Mouse (Mus musculus) 3T3-L1 (cell line): ENCODE measurements around the gene Mettl7a2.
"Not testable (repeated sequence)": the region's sequence is repeated elsewhere in the genome, so short reads cannot be mapped to it uniquely, and the experiment has no call there.

Experiments
- DNase-seq: peaks from one replicate; pipeline ENCODE4 v3.0.0-alpha.2; 2015; ENCODE audit warnings: low read depth, low spot score

The Mettl7a2 gene

GRCm38 (mm10) chr15:100352711-100353250 is at the start of gene Mettl7a2, which contains the start of gene Methig1:
Gene Mettl7a2 (plus strand): TSS chr15:100353200.
Gene Methig1 (plus strand): TSS chr15:100353149.
- DNase-seq, result no peak

- DNase-seq, result no peak
These were observed 49.5 kb upstream of the Mettl7a2 start for GRCm38 (mm10) chr15:100303428-100304018.

- peak; percentile 80 for DNase-seq
These were observed 48.7 kb upstream of the Mettl7a2 start, which contains the start of gene Mettl7a1 for GRCm38 (mm10) chr15:100304019-100304991. Gene Mettl7a1 (plus strand): TSS chr15:100304140.

GRCm38 (mm10) chr15:100306201-100306600 is 46.8 kb upstream of the Mettl7a2 start:
- no peak for DNase-seq

- DNase-seq, result peak; percentile 69
These were observed 45.4 kb upstream of the Mettl7a2 start for GRCm38 (mm10) chr15:100307438-100308096.

GRCm38 (mm10) chr15:100312346-100312745 is 40.7 kb upstream of the Mettl7a2 start:
- peak; percentile 44 for DNase-seq

- DNase-seq, result no peak
These were observed 38.4 kb upstream of the Mettl7a2 start for GRCm38 (mm10) chr15:100314448-100315145.

- not testable (repeated sequence) for DNase-seq
These were observed 34.9 kb upstream of the Mettl7a2 start for GRCm38 (mm10) chr15:100318014-100318671.

- DNase-seq, result no peak
These were observed 33.1 kb upstream of the Mettl7a2 start for GRCm38 (mm10) chr15:100319884-100320283.

GRCm38 (mm10) chr15:100320295-100320905 is 32.6 kb upstream of the Mettl7a2 start:
- DNase-seq, result peak; percentile 32

GRCm38 (mm10) chr15:100321134-100321533 is 31.9 kb upstream of the Mettl7a2 start:
- no peak for DNase-seq

GRCm38 (mm10) chr15:100324021-100324591 is 28.9 kb upstream of the Mettl7a2 start:
- DNase-seq, result no peak

- no peak for DNase-seq
These were observed 27.8 kb upstream of the Mettl7a2 start for GRCm38 (mm10) chr15:100325235-100325634.

GRCm38 (mm10) chr15:100328089-100328488 is 24.9 kb upstream of the Mettl7a2 start:
- DNase-seq, result not testable (repeated sequence)

GRCm38 (mm10) chr15:100329336-100329735 is 23.7 kb upstream of the Mettl7a2 start:
- not testable (repeated sequence) for DNase-seq

GRCm38 (mm10) chr15:100330739-100331138 is 22.3 kb upstream of the Mettl7a2 start:
- no peak for DNase-seq

GRCm38 (mm10) chr15:100332077-100332961 is 20.7 kb upstream of the Mettl7a2 start:
- not testable (repeated sequence) for DNase-seq

- no peak for DNase-seq
These were observed 18.4 kb upstream of the Mettl7a2 start, which contains the start of gene Mettl7a3 for GRCm38 (mm10) chr15:100334629-100335028. Gene Mettl7a3 (plus strand): TSS chr15:100334929.
